Mouse (Mus musculus) bone marrow macrophage, adult 2 months (primary cell): Measurements from ENCODE around the gene Olfr633.
"Not testable (repeated sequence)": the region's sequence is repeated elsewhere in the genome, so short reads cannot be mapped to it uniquely, and the experiment has no call there.

ENCODE experiments used
- CTCF ChIP-seq: IDR thresholded peaks from 2 replicates; pipeline ENCODE4 v1.5.1; 2012; ENCODE audit warnings: low read depth, mild to moderate bottlenecking, low read length, moderate library complexity
- POLR2A ChIP-seq: IDR thresholded peaks from 2 replicates; pipeline ENCODE4 v1.6.1; 2012; ENCODE audit warnings: mild to moderate bottlenecking, low read depth, low read length, borderline replicate concordance

GRCm38 (mm10) chr7:103966873-103967272 lies 22.6 kb downstream of the Olfr633 start:
- TF ChIP-seq CTCF, POLR2A: not testable (repeated sequence)
